Mouse (Mus musculus): ENCODE measurements around the gene Prpf8.

- TF ChIP-seq CTCF (IDR thresholded peaks at IDR 0.05; ENCODE audit: borderline replicate concordance, insufficient read depth, low read depth, low read length) (no peak), POLR2A (IDR thresholded peaks at IDR 0.05; ENCODE audit: borderline replicate concordance, insufficient read depth, low read length) (no peak)
Observed at GRCm38 (mm10) chr11:75534286-75535033, 47.8 kb downstream of the Prpf8 start.
